Mouse (Mus musculus) urinary bladder, postnatal 0 days (tissue): Measurements from ENCODE around the gene Tnrc18. TPM values are rescaled to one million over a fixed set of nuclear protein-coding genes. Genes with fewer than 3 reads are reported as not detected.

ENCODE experiments used
- polyA plus RNA-seq: library from polyadenylated mRNA; unstranded; fragments of >200 nt; fragmentation: Nextera tagmentation; extraction: Ambion mirVana; gene quantifications from 2 replicates; pipeline ENCODE4 v1.2.1, GENCODE M21; 2015

Tnrc18 gene
- polyA plus RNA-seq: 25.5 and 29.6 TPM in 2 replicates

GRCm38 (mm10) chr5:142817524-142818434 lies at the start of gene Tnrc18:
TSS of gene Tnrc18 (minus strand) at chr5:142817662.

GRCm38 (mm10) chr5:142692248-142692647 lies 125.2 kb downstream of the Tnrc18 start, which contains the start of gene Slc29a4:
TSS of gene Slc29a4 (plus strand) at chr5:142692512.

Other genes starting within 250 kb of the Tnrc18 start
- gene Mmd2, start 208.9 kb downstream of the Tnrc18 start, polyA plus RNA-seq: 0.04 and 0.30 TPM in 2 replicates
- gene Wipi2, start 190.0 kb downstream of the Tnrc18 start, polyA plus RNA-seq: 26.5 and 29.3 TPM in 2 replicates
- gene Slc29a4, start 125.2 kb downstream of the Tnrc18 start, polyA plus RNA-seq: 0.30 and 0.45 TPM in 2 replicates
- gene Fbxl18, start 77.8 kb upstream of the Tnrc18 start, polyA plus RNA-seq: 7.6 and 7.9 TPM in 2 replicates
- gene Actb, start 89.1 kb upstream of the Tnrc18 start, polyA plus RNA-seq: 28,989 and 32,095 TPM in 2 replicates
- gene Fscn1, start 142.7 kb upstream of the Tnrc18 start, polyA plus RNA-seq: 81.3 and 105 TPM in 2 replicates